Mouse (Mus musculus): ENCODE data around the gene Il27ra. TPM values are rescaled to one million over a fixed set of nuclear protein-coding genes. Genes with fewer than 3 reads are reported as not detected.

Il27ra gene
- polyA plus RNA-seq, 1 experiment from 2014 or later = 1.2 TPM

DNA sequence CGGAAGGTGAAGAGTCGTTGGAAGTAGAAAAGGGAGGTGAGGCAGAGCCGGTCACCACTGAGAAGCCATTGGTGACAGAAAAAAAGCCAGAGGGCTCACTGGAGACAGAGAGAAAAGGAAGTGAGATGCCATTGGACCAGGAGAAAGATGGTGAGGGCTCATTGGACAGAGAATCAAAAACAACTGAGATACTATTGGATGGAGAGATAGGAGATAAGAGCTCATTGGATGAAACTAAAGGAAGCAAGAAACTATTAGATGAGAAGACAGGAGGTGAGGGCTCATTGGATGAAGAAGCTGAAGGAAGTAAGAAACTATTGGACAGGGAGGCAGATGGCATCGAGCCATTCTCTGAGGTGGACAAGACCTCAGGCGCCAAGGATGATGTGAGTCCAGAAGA lies 13.1 kb downstream of the Il27ra start:
- Histone ChIP-seq H3K36me3 (ENCODE audit: control insufficient read depth, insufficient read depth, low read length) (no peaks in the 10 kb centered on the region), H3K4me1 (ENCODE audit: control insufficient read depth, insufficient read depth, low read length) (peaks cover 6% of the 10 kb centered on the region; the same call in 1 of the 2 replicates), H3K27me3 (replicated peaks; ENCODE audit: control insufficient read depth, insufficient read depth, low read length) (no peaks in the 10 kb centered on the region), H3K27ac (ENCODE audit: low read length) (no peak overlapping the region), H3K9ac (ENCODE audit: low read depth, low read length) (no peak overlapping the region), H3K9me3 (ENCODE audit: control insufficient read depth, low read length) (no peaks in the 10 kb centered on the region), H3K4me2 (ENCODE audit: low read depth, low read length) (no peak overlapping the region), H3K4me3 (ENCODE audit: low read length) (no peak overlapping the region)
- ATAC-seq = no peak
- 91% methylated on average over 5 of the region's 5 CpGs for WGBS

GRCm38 (mm10) chr8:84027449-84027848 lies 14.9 kb downstream of the Il27ra start:
- Histone ChIP-seq H3K27ac (ENCODE audit: low read length) (no peak overlapping the region), H3K36me3 (ENCODE audit: control insufficient read depth, insufficient read depth, low read length) (no peaks in the 10 kb centered on the region), H3K9ac (ENCODE audit: low read depth, low read length) (no peak overlapping the region), H3K4me2 (ENCODE audit: low read depth, low read length) (no peak overlapping the region), H3K27me3 (replicated peaks; ENCODE audit: control insufficient read depth, insufficient read depth, low read length) (no peaks in the 10 kb centered on the region), H3K9me3 (ENCODE audit: control insufficient read depth, low read length) (no peaks in the 10 kb centered on the region), H3K4me3 (ENCODE audit: low read length) (no peak overlapping the region), H3K4me1 (ENCODE audit: control insufficient read depth, insufficient read depth, low read length) (peaks cover 23% of the 10 kb centered on the region)
- ATAC-seq = no peak
- WGBS = 20% methylated on average over 10 of the region's 10 CpGs

- H3K27ac ChIP-seq (ENCODE audit: low read length) = no peak overlapping the region
- peaks cover 32% of the 10 kb centered on the region for H3K4me1 ChIP-seq (ENCODE audit: control insufficient read depth, insufficient read depth, low read length)
- WGBS = 6% methylated on average over 41 of the region's 41 CpGs
- no peaks in the 10 kb centered on the region for H3K9me3 ChIP-seq (ENCODE audit: control insufficient read depth, low read length)
- H3K4me2 ChIP-seq (ENCODE audit: low read depth, low read length) = peak overlapping the region; percentile 90
- no peaks in the 10 kb centered on the region for H3K27me3 ChIP-seq (replicated peaks; ENCODE audit: control insufficient read depth, insufficient read depth, low read length)
- H3K9ac ChIP-seq (ENCODE audit: low read depth, low read length) = peak overlapping the region; percentile 64
- peak; percentile 34 for ATAC-seq
- no peaks in the 10 kb centered on the region for H3K36me3 ChIP-seq (ENCODE audit: control insufficient read depth, insufficient read depth, low read length)
- H3K4me3 ChIP-seq (ENCODE audit: low read length) = peak overlapping the region; percentile 51
Observed at GRCm38 (mm10) chr8:84025863-84026262, 16.5 kb downstream of the Il27ra start.

GRCm38 (mm10) chr8:84024171-84024570 lies 18.2 kb downstream of the Il27ra start:
- no peaks in the 10 kb centered on the region for H3K9me3 ChIP-seq (ENCODE audit: control insufficient read depth, low read length)
- no peak overlapping the region for H3K4me3 ChIP-seq (ENCODE audit: low read length)
- no peak for ATAC-seq
- peaks cover 41% of the 10 kb centered on the region for H3K4me1 ChIP-seq (ENCODE audit: control insufficient read depth, insufficient read depth, low read length)
- WGBS = 17% methylated on average over 10 of the region's 10 CpGs
- no peaks in the 10 kb centered on the region for H3K27me3 ChIP-seq (replicated peaks; ENCODE audit: control insufficient read depth, insufficient read depth, low read length)
- no peak overlapping the region for H3K9ac ChIP-seq (ENCODE audit: low read depth, low read length)
- H3K36me3 ChIP-seq (ENCODE audit: control insufficient read depth, insufficient read depth, low read length) = no peaks in the 10 kb centered on the region
- no peak overlapping the region for H3K4me2 ChIP-seq (ENCODE audit: low read depth, low read length)
- no peak overlapping the region for H3K27ac ChIP-seq (ENCODE audit: low read length)

GRCm38 (mm10) chr8:84023631-84024030 lies 18.8 kb downstream of the Il27ra start:
- no peaks in the 10 kb centered on the region for H3K27me3 ChIP-seq (replicated peaks; ENCODE audit: control insufficient read depth, insufficient read depth, low read length)
- peak; percentile 28; the same call in 1 of the 2 replicates for ATAC-seq
- no peaks in the 10 kb centered on the region for H3K36me3 ChIP-seq (ENCODE audit: control insufficient read depth, insufficient read depth, low read length)
- H3K27ac ChIP-seq (ENCODE audit: low read length) = no peak overlapping the region
- 38% methylated on average over 1 of the region's 1 CpGs for WGBS
- peaks cover 41% of the 10 kb centered on the region for H3K4me1 ChIP-seq (ENCODE audit: control insufficient read depth, insufficient read depth, low read length)
- peak overlapping the region; percentile 29; the same call in 1 of the 2 replicates for H3K4me2 ChIP-seq (ENCODE audit: low read depth, low read length)
- H3K9me3 ChIP-seq (ENCODE audit: control insufficient read depth, low read length) = no peaks in the 10 kb centered on the region
- no peak overlapping the region for H3K4me3 ChIP-seq (ENCODE audit: low read length)
- no peak overlapping the region for H3K9ac ChIP-seq (ENCODE audit: low read depth, low read length)

GRCm38 (mm10) chr8:84023085-84023484 lies 19.3 kb downstream of the Il27ra start:
- no peak overlapping the region for H3K9ac ChIP-seq (ENCODE audit: low read depth, low read length)
- H3K36me3 ChIP-seq (ENCODE audit: control insufficient read depth, insufficient read depth, low read length) = no peaks in the 10 kb centered on the region
- 7% methylated on average over 5 of the region's 5 CpGs for WGBS
- peak overlapping the region; percentile 29; the same call in 1 of the 2 replicates for H3K4me2 ChIP-seq (ENCODE audit: low read depth, low read length)
- ATAC-seq = peak; percentile 31; the same call in 1 of the 2 replicates
- H3K4me1 ChIP-seq (ENCODE audit: control insufficient read depth, insufficient read depth, low read length) = peaks cover 41% of the 10 kb centered on the region
- no peaks in the 10 kb centered on the region for H3K9me3 ChIP-seq (ENCODE audit: control insufficient read depth, low read length)
- no peak overlapping the region for H3K4me3 ChIP-seq (ENCODE audit: low read length)
- H3K27ac ChIP-seq (ENCODE audit: low read length) = no peak overlapping the region
- H3K27me3 ChIP-seq (replicated peaks; ENCODE audit: control insufficient read depth, insufficient read depth, low read length) = no peaks in the 10 kb centered on the region

- peak overlapping the region; percentile 41 for H3K9ac ChIP-seq (ENCODE audit: low read depth, low read length)
- peak overlapping the region; percentile 51 for H3K4me2 ChIP-seq (ENCODE audit: low read depth, low read length)
- no peaks in the 10 kb centered on the region for H3K36me3 ChIP-seq (ENCODE audit: control insufficient read depth, insufficient read depth, low read length)
- ATAC-seq = peak; percentile 7; the same call in 1 of the 2 replicates
- peak overlapping the region; percentile 27; the same call in 1 of the 2 replicates for H3K27ac ChIP-seq (ENCODE audit: low read length)
- H3K4me1 ChIP-seq (ENCODE audit: control insufficient read depth, insufficient read depth, low read length) = peaks cover 41% of the 10 kb centered on the region
- no peaks in the 10 kb centered on the region for H3K9me3 ChIP-seq (ENCODE audit: control insufficient read depth, low read length)
- WGBS = 40% methylated on average over 12 of the region's 12 CpGs
- peak overlapping the region; percentile 41 for H3K4me3 ChIP-seq (ENCODE audit: low read length)
- H3K27me3 ChIP-seq (replicated peaks; ENCODE audit: control insufficient read depth, insufficient read depth, low read length) = no peaks in the 10 kb centered on the region
Observed at GRCm38 (mm10) chr8:84021569-84021968, 20.8 kb downstream of the Il27ra start.

- Histone ChIP-seq H3K9ac (ENCODE audit: low read depth, low read length) (peak within 1 kb of the TSS; percentile 41), H3K9me3 (ENCODE audit: control insufficient read depth, low read length) (no peaks in the 10 kb centered on the region), H3K27me3 (replicated peaks; ENCODE audit: control insufficient read depth, insufficient read depth, low read length) (no peaks in the 10 kb centered on the region), H3K4me1 (ENCODE audit: control insufficient read depth, insufficient read depth, low read length) (peaks cover 40% of the 10 kb centered on the region), H3K36me3 (ENCODE audit: control insufficient read depth, insufficient read depth, low read length) (no peaks in the 10 kb centered on the region), H3K4me3 (ENCODE audit: low read length) (peak within 1 kb of the TSS; percentile 41), H3K4me2 (ENCODE audit: low read depth, low read length) (peak within 1 kb of the TSS; percentile 51), H3K27ac (ENCODE audit: low read length) (peak within 1 kb of the TSS; percentile 27; the same call in 1 of the 2 replicates)
- 7% methylated on average over 18 of the region's 18 CpGs for WGBS
- ATAC-seq = peak; percentile 72
Observed at GRCm38 (mm10) chr8:84021096-84021495, 21.3 kb downstream of the Il27ra start, which contains the start of gene Palm3. Palm3 (plus strand) TSS chr8:84021471.

DNA sequence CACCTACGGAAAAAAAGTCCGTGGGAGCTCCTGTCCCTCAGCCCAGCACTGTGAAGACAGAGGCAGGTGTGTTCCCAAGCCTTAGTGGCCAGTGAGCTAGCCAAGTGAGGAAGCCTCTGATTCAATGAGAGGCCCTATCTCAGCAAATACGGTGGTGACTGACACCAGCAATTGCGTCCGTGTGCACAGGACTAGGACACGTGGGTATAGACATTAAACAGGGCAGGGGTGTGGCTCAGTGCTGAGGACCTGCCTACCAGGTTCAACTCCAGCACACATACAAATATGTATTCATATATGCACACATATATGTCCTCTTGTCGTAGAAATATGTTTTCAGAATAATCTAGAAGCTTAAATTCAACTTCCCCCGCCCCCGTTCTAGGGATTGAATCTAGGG lies 22.7 kb downstream of the Il27ra start:
- ATAC-seq = no peak
- H3K27me3 ChIP-seq (replicated peaks; ENCODE audit: control insufficient read depth, insufficient read depth, low read length) = no peaks in the 10 kb centered on the region
- H3K4me1 ChIP-seq (ENCODE audit: control insufficient read depth, insufficient read depth, low read length) = peaks cover 35% of the 10 kb centered on the region
- 68% methylated on average over 9 of the region's 9 CpGs for WGBS
- no peak overlapping the region for H3K4me3 ChIP-seq (ENCODE audit: low read length)
- H3K36me3 ChIP-seq (ENCODE audit: control insufficient read depth, insufficient read depth, low read length) = no peaks in the 10 kb centered on the region
- H3K9me3 ChIP-seq (ENCODE audit: control insufficient read depth, low read length) = no peaks in the 10 kb centered on the region
- no peak overlapping the region for H3K9ac ChIP-seq (ENCODE audit: low read depth, low read length)
- no peak overlapping the region for H3K27ac ChIP-seq (ENCODE audit: low read length)
- H3K4me2 ChIP-seq (ENCODE audit: low read depth, low read length) = no peak overlapping the region

DNA sequence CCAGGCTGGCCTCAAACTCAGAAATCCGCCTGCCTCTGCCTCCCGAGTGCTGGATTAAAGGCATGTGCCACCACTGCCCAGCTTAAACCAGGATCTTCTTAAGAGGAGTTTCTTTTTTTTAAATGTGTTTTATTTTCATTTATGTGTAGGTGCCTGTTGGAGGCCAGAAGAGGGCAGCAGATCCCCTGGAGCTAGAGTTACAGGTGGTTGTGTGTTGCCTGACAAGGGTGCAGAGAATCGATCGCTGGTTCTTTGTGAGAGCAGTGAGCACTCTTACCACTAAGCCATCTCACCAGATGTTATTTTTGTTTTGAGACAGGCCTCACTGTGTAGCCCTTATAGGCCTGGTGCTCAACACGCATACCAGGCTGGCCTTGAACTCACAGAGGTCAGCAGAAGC lies 26.6 kb downstream of the Il27ra start:
- H3K9me3 ChIP-seq (ENCODE audit: control insufficient read depth, low read length) = no peaks in the 10 kb centered on the region
- no peak overlapping the region for H3K4me3 ChIP-seq (ENCODE audit: low read length)
- H3K4me1 ChIP-seq (ENCODE audit: control insufficient read depth, insufficient read depth, low read length) = peaks cover 25% of the 10 kb centered on the region
- H3K36me3 ChIP-seq (ENCODE audit: control insufficient read depth, insufficient read depth, low read length) = no peaks in the 10 kb centered on the region
- H3K4me2 ChIP-seq (ENCODE audit: low read depth, low read length) = no peak overlapping the region
- no peak overlapping the region for H3K9ac ChIP-seq (ENCODE audit: low read depth, low read length)
- H3K27me3 ChIP-seq (replicated peaks; ENCODE audit: control insufficient read depth, insufficient read depth, low read length) = peaks cover 20% of the 10 kb centered on the region
- H3K27ac ChIP-seq (ENCODE audit: low read length) = no peak overlapping the region
- 96% methylated on average over 5 of the region's 5 CpGs for WGBS
- no peak for ATAC-seq
